Mouse (Mus musculus) gonadal fat pad, adult 2 months (tissue): ENCODE results near the gene Cd302. TPM values are rescaled to one million over a fixed set of nuclear protein-coding genes. Genes with fewer than 3 reads are reported as not detected.
A peak's percentile ranks its signal among the peaks of the same experiment; 100 is the strongest.

Experiments used
- DNase-seq: peaks from one replicate; pipeline ENCODE4 v3.0.0-alpha.2; 2012; ENCODE audit warnings: low read depth
- polyA plus RNA-seq: library from polyadenylated mRNA; depleted of rRNA; stranded (reverse); fragments of >200 nt; gene quantifications from 2 replicates; pipeline ENCODE4 v1.2.3, GENCODE M21; 2012

Cd302 gene
- polyA plus RNA-seq, 1 experiment, result 46.5 TPM

DNA sequence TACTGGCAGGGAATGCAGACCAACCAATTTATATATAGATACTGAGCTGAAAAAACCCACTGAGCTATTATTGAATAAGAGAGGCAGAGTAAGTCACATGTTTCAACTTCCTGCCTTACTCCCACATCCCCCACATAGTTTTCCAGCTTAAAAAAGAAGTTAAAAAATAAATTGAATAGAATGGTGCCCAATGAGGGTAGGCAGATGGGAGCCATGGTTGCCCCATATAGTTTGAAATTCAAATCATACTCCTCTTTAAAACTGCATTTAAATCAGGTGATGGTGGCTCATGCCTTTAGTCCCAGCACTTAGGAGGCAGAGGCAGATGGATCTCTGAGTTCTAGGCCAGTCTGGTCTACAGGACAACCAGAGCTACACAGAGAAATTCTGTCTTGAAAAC, 30.8 kb downstream of the Cd302 start:
- DNase-seq, result no peak

DNA sequence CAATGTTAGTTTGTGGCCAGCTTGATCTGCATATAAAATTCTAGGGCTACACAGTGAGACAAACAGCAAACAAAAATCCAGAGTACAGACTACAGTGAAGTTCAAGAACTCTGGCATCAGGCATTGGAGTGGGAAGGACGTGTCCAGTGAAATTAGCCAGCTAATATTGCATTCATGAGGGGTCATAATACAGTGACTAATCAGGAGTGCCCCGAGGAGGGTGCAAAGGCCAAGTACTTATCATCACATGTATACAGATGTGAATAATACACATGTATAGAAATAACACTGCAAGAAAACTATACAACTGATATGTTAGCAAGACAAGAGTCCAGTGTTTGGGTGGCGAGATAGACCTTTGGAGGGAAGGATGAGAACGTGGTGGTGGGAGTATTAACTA, 31.5 kb downstream of the Cd302 start:
- no peak for DNase-seq

DNA sequence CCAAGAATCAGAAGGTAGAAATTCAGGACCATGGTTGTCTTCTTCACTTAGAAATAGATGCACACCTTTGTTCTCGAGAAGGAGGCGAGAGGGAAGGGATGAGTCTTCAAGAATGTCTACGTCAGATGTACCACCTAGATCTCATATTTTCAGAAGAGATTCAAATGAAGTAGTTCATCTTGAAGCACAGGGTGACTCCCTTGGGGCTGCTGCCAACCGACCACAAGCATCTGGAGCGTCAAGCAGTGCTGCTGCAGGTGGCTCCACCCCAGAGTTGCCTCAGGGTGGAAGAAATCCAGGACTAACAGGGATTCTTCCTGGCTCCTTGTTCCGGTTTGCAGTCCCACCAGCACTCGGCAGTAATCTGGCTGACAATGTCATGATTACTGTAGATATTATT, 49.8 kb downstream of the Cd302 start:
- DNase-seq, result no peak

DNA sequence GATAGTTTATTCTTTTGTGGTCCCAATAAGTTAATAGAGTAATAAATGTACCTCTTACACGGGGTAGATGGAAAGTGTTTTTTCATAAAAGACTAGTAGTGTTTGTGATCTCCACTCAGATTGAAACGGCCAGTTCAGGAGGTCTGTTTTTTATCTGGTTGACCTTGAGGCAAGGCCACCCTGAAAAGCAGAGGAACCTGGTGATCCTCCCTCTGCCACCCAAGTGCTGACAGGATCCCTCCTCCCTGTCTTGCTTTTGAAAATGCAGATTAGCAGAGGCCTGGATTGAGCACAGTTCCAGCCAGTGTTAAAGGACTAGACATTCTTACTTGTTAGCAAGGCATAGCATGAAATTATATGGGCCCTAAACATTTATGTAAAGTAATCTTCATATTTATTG, 51.1 kb downstream of the Cd302 start:
- no peak for DNase-seq

DNA sequence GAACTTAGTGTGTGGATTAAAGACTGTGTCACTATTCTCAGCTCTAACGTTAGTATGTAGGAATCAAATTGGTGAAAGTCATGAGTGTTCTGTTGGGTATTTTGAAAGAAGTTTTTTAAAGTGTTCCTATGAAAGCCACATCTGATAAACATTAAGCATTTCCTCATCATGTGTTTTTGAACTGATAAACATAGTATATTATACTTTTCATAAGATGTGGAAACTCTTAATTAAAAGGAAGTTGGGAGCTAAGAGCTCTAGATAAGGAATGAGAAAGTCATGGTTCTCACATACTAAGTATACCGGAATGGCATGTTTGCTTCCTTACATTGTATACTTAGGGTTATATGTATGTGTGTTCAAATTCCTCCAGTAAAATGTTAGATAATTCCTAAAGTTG, 53.9 kb downstream of the Cd302 start:
- DNase-seq, result no peak

DNA sequence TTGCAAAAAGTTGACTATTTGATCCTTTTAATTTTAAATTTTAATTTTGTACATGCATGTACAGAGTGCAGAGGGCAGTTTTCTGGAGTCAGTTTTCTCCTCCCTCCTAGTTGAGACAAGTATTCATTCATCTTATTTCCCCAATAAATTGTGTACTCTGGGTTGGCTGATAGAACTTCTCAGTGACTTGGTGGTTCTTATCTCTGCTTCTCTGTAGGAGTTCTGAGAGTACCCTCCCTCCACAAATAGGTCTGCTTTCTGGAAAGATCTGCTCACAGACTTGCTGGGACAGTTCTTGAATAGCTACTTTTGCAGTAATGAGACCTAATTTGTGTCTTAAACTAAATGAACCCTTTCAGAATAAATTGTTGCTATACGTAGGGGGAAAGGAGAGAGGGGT, 55.8 kb downstream of the Cd302 start:
- DNase-seq, result no peak

DNA sequence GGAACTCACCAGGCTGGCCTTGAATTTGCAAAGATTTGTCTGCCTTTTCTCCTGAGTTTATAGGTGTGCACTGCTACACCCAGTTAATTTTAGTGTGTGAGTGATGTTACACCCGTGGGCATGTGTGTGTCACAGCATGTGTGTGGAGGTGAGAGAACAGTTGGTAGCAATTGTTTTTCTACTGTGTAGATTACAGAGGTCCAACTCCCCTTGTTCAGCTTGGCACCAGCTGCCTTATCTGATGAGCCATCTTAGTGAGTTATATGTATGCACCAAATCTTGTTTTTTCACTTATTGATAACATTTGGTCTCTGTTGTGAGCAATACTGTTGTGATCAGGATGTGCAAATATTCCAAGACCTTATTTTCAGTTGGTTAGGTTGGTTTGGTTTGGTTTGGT, 60.8 kb downstream of the Cd302 start:
- no peak for DNase-seq

DNA sequence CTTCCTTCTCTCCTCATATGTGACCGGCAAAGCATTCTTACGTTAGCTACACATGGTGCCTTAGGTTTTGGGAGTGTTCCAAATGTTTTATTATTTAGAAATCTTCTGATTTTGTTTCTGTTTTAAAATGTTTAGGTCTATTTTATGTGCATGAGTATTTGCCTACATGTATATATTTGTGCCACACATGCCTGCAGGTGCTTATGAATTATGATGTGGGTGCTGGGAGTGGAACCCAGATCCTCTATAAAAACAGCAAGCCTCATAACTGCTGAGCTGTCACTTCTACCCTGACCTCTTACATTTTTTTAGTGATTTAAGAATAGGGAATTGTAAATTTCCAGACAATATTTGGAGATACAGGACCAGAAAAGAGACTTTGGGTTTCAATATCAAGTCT, 62.3 kb downstream of the Cd302 start:
- DNase-seq, result no peak

DNA sequence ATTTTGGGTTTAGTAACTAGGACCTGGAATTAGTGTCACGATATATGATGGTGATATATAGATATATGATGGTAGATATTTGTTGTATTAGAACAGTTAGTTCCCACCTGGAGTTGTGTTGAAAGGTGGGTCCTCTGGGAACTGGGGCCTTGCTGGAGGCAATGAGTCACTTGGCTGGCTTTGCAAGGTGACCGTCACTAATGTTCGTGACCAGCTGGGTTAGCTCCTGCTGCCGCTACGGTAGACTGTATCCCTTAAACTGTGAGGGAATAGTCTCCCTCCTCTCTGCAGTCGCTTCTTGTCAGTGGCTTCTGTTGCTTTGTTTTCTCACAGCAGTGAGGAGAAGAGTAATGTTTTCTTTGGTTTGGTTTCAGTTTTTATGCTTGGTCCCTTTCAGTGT, 63.1 kb downstream of the Cd302 start:
- no peak for DNase-seq

DNA sequence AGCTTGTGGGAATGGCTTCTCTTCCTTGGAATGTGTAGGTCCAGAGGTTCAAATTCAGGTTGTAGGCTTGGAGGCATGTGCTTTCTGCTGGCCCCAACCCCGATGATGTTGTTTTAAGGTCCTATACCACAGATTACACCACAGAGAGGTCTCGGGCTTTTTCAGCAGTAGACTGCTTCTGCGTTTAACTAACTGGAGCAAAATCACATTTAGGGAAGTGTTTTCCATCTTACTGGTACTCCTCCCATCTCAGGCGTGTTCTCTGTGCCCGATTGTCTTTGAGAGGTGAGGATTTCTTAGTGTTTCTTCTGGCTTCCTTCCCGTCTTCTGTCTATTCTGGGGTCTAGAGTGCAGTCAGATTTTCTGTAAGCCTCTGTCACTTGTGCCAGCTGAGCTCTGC, 66.7 kb downstream of the Cd302 start:
- DNase-seq, result no peak

DNA sequence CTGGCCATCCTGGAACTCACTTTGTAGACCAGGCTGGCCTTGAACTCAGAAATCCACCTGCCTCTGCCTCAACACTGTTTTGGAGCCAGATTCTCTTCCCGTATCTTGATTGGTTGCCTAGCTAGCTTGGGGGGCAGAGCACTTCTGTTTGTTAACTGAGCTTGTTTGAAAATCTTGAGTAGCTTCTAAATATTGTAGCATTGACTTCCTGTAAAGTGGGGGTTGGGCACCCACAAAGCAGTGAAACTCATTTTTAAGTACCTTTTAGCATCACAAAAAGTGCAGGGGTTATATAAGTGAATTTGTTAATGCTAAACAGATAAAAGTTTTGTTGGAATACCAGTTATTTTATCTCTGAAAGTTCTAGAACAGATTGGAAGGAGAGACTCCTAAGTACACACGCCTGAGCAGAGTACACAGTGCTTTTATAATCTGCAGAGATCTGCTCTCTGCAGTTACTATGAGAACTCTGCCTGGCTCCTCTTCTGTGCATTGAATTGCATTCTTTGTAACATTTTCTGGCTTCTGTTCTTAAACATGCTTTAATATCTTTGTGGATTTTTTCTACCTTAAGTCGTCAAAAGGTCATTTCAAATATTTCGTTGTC, 67.6 kb downstream of the Cd302 start:
- no peak for DNase-seq

DNA sequence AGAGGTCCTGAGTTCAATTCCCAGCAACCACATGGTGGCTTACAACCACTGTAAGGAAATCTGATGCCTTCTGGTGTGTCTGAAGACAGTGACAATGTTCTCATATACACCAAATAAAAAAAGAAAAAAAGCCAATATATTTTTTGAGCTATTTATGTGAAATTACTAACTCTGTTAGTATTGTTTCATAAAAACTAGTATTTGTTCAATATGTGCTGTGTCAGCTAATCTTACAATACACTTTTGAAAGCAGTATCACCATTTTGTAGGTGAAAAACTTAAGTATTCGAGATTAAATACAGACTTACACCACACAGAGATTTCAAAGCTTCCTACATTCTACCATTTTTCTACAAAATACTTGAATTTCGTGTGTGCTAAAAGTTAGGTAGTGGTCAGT, 69.6 kb downstream of the Cd302 start:
- DNase-seq, result no peak

DNA sequence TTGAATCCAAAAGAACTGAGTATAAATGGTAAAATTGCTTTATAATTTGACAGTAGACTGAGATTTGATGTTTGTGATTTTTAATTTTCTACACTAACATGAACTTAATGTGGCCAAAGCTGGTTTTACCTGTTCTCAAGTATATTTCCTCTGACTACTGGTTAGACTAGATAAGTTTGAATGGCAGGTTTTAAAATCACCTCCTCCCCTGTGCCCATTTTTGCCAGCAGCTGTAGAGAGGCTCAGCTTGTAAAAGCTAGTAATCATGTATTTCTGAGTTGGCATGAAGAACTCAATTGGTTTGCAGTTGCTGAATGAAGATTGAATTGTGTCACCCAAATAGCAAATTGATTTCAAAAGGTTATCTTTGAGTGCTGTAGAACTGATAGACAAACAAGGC, 71.8 kb downstream of the Cd302 start:
- peak; percentile 64 for DNase-seq

DNA sequence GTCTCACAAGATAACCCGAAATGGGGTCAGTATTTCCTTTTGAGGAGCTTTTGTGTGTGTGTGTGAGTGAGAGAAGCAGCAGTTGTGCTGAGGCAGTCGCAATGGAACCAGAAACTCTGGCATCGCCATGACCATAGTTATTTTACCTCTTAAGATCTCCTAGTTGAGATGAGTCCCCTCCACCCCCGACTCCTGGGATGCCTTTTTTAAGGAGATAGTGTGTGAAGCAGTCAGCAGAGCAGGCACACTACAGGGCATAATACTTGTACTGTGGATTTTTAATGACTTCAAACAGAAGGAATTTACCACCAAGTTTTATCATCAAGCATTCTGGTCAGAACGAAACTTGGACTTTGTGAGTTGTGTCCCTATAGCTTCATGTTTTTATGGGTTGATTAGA, 73.5 kb downstream of the Cd302 start:
- no peak for DNase-seq

DNA sequence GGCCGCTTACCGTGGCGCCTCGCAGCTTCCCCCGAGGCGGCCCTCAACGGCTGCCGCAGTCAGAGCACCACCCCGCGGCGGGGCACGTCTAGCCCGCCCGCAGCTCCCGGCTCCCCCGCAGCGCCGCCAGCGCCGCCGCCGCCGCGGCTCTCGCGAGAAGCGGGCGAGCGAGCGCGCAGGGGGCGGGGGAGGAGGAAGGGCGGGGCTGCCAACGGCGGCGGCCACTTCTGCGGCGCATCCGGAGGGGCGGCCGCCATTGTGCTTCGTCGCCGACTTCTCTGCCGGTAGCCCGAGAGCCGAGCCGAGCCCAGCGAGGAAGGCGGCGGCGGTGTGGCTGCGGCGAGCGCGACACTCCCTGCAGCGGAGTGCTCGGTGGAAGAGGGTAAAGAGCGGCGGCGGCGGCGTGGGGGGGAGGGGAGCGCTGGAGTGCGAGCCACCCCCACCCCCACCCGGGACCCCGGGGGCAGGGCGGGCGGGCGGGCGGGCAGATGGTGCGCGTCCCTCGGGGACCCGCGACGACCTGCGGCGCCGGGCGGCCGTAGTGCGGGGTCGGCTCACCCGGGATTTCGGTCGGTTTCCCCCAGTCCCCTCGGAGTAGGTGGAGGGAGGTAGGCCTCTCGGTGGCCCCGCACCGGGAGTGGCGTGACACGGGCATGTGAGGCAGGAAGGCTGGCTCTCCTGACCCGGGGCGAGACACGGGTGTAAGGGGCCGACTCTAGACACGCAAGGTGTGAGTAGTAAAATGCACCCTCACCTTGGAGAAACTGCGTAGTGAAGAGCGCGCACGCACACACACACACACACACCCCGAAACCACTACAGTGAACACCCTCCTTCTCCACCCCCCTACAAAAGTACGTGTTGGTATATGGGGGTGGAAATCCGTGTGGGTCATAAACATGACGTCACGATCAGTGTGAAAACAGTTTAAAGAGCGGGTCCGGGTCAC, 74.3 kb downstream of the Cd302 start, which contains the start of the genes Baz2b and March7:
TSS of gene Baz2b (minus strand) at position 137 of the 949 bp plus-strand sequence.
TSS of gene March7 (plus strand) at position 185 of the 949 bp plus-strand sequence.
- DNase-seq, result no peak

DNA sequence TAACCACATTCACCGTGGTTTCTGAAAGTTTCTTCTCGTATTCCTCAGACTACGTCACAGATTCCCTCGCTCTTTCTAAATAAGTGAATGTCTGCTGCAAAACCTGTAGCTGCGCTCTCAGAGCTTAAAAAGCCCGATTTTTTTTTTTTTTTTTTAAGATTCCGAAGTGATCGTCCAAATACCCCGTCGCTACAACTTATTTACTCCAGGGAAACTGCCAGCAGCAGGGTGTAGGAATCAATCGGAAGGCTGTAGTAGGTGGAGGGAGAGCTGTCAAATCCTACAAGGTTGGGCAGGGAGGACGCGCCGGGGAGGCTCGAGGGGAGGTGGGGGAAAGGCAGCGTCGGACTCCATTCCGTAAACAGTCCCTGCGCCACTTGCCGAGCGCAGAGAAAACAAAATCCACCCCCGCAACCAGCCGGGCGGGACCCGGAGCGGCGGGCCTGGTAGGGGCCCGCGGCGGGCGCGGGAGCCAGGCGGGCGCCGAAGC, 75.1 kb downstream of the Cd302 start:
- no peak for DNase-seq

DNA sequence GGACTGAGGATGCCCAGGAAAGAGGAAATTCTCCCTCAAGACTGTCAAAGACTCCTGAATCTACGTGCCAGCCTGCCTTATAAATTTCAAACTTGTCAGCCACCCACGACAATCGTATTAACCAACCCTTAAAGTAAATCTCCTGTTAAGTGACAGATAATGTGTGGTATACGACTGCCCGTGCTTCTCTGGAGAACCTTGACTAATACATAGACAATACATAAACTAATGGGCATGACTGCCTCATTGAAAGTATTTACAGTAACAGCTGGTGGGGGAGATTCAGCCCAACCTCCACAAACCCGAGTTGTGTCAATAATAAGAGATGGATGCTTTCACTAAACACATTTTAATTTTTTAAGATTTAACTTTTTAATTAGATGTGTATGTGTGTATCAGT, 78.5 kb downstream of the Cd302 start:
- no peak for DNase-seq

DNA sequence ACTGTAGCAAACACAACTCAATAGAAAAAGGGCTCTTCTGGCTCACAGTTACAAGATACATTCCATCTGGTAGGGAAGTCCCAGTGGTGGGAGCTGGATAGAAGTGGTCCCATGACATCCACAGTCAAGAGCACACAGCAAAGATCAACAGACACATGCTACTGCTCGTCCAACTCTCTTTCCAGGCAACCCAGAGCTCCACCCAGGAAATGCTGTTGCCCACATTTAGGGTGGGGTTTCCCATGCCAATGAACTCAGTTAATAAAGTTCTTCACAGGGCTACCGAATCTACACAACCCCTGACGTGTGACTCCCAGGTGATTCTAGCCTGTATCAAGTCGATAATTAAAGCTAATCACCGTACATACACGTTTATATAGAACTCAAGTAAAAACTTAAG, 80.1 kb downstream of the Cd302 start:
- DNase-seq, result no peak

DNA sequence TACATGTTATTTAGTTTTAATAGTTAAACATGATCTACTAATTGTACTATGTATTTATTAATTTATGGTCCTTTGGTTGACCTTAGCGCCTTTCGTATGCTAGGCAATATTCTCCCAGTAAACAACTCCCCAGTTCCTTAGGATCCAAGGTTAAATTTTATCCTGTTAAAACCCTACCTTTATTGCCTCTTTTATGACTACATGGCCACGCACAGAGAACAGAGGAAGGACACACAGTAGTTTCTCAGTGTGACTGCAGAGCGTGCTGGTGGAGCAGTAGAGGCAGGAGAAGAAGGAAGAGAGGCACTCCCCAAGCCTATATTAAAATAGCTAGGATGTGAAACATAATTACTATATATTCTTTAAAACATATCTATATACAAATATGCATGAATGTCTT, 80.6 kb downstream of the Cd302 start:
- no peak for DNase-seq

DNA sequence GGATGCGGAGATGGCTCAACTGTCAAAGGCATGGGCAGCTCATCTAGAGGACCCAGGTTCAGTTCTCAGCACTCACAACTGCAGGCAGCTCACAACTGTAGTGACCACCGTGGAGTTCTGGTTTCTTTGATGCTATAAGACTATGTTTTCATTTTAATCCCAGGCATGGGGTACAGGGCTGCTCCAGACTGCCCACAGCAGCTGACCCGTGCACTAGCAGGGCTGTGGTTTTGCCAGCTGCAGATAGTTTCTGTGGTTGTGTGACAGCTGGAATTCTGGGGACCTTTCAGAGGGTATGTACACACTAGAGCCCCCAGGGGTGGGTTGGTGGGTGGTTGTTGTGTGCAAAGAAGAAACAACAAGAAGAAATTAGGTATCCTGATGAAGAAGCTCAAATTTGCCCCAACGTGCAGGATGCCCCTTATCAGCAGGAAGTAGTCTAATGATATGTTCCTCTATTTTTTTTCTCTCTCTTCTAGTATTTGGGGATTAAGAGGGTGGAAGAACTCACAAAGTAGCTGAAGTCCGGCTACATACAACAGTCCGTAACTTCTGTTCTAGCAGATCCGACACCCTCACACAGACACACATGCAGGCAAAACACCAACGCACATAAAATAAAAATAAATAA, 81.3 kb downstream of the Cd302 start:
- no peak for DNase-seq
